Mouse (Mus musculus) inflammation-experienced regulatory T-cells, adult 6 months (primary cell): ENCODE data around the gene Eef1akmt3. TPM values are rescaled to one million over a fixed set of nuclear protein-coding genes. Genes with fewer than 3 reads are reported as not detected.
"Not testable (repeated sequence)": the region's sequence is repeated elsewhere in the genome, so short reads cannot be mapped to it uniquely, and the experiment has no call there.

Experiments used
- ATAC-seq: one replicate; pipeline ENCODE4 v1.8.0; 2017
- polyA plus RNA-seq, 3 experiments: library from polyadenylated mRNA; unstranded; fragments of 100-300 nt; shearing (Covaris generic); gene quantifications; one replicate each; pipeline ENCODE4 v1.2.1; 2017

Gene Eef1akmt3
- polyA plus RNA-seq, result under 1 TPM in 1 of 3 experiments, not detected in 2; 0.46 TPM

GRCm38 (mm10) chr10:127041274-127041766 is at the start of gene Eef1akmt3, which contains the start of gene Mettl1:
Gene Eef1akmt3, minus strand, starts transcription at chr10:127041513.
Gene Mettl1, plus strand, starts transcription at chr10:127041414.
- peak; percentile 56 for ATAC-seq

GRCm38 (mm10) chr10:127090560-127091411 is 49.5 kb upstream of the Eef1akmt3 start:
- no peak for ATAC-seq

GRCm38 (mm10) chr10:127085633-127086032 is 44.3 kb upstream of the Eef1akmt3 start:
- no peak for ATAC-seq

- ATAC-seq, result no peak
Observed at GRCm38 (mm10) chr10:127085052-127085451, 43.7 kb upstream of the Eef1akmt3 start.

- ATAC-seq, result no peak
Observed at GRCm38 (mm10) chr10:127083915-127084306, 42.6 kb upstream of the Eef1akmt3 start.

- no peak for ATAC-seq
Observed at GRCm38 (mm10) chr10:127083292-127083914, 42.1 kb upstream of the Eef1akmt3 start.

- ATAC-seq, result no peak
Observed at GRCm38 (mm10) chr10:127081996-127082620, 40.8 kb upstream of the Eef1akmt3 start.

- no peak for ATAC-seq
Observed at GRCm38 (mm10) chr10:127080901-127081780, 39.8 kb upstream of the Eef1akmt3 start.

GRCm38 (mm10) chr10:127079665-127080391 is 38.5 kb upstream of the Eef1akmt3 start:
- no peak for ATAC-seq

- ATAC-seq, result no peak
Observed at GRCm38 (mm10) chr10:127078677-127079575, 37.6 kb upstream of the Eef1akmt3 start.

GRCm38 (mm10) chr10:127078001-127078676 is 36.8 kb upstream of the Eef1akmt3 start:
- no peak for ATAC-seq

GRCm38 (mm10) chr10:127077515-127077914 is 36.2 kb upstream of the Eef1akmt3 start:
- ATAC-seq, result no peak

GRCm38 (mm10) chr10:127076082-127076481 is 34.8 kb upstream of the Eef1akmt3 start:
- peak; percentile 92 for ATAC-seq

- ATAC-seq, result peak; percentile 6
Observed at GRCm38 (mm10) chr10:127075651-127076050, 34.3 kb upstream of the Eef1akmt3 start.

- peak; percentile 81 for ATAC-seq
Observed at GRCm38 (mm10) chr10:127075080-127075479, 33.8 kb upstream of the Eef1akmt3 start, which contains the start of gene Agap2. Gene Agap2, plus strand, starts transcription at chr10:127075284.

- ATAC-seq, result no peak
Observed at GRCm38 (mm10) chr10:127073981-127074380, 32.7 kb upstream of the Eef1akmt3 start.

- not testable (repeated sequence) for ATAC-seq
Observed at GRCm38 (mm10) chr10:127072969-127073368, 31.7 kb upstream of the Eef1akmt3 start.

GRCm38 (mm10) chr10:127072270-127072669 is 31.0 kb upstream of the Eef1akmt3 start:
- not testable (repeated sequence) for ATAC-seq

- no peak for ATAC-seq
Observed at GRCm38 (mm10) chr10:127071203-127071602, 29.9 kb upstream of the Eef1akmt3 start.
